Mouse (Mus musculus) bone marrow macrophage, adult 2 months (primary cell): ENCODE results near the gene Actn1. TPM values are rescaled to one million over a fixed set of nuclear protein-coding genes. Genes with fewer than 3 reads are reported as not detected.

Experiments
- H3K27ac ChIP-seq: 2 replicates; pipeline ENCODE4 v1.5.1; 2012; ENCODE audit warnings: low read depth, low read length; ENCODE audit not compliant: insufficient read depth
- H3K4me1 ChIP-seq: 2 replicates; pipeline ENCODE4 v1.6.1; 2012; ENCODE audit warnings: low read length; ENCODE audit not compliant: control insufficient read depth, insufficient read depth
- H3K4me3 ChIP-seq: 2 replicates; pipeline ENCODE4 v1.5.1; 2012; ENCODE audit warnings: mild to moderate bottlenecking, low read length, moderate library complexity; ENCODE audit not compliant: insufficient read depth
- CTCF ChIP-seq: IDR thresholded peaks from 2 replicates; pipeline ENCODE4 v1.5.1; 2012; ENCODE audit warnings: low read depth, mild to moderate bottlenecking, low read length, moderate library complexity
- POLR2A ChIP-seq: IDR thresholded peaks from 2 replicates; pipeline ENCODE4 v1.6.1; 2012; ENCODE audit warnings: mild to moderate bottlenecking, low read depth, low read length, borderline replicate concordance
- polyA plus RNA-seq: library from polyadenylated mRNA; stranded (reverse); fragments of >200 nt; gene quantifications from 2 replicates; pipeline ENCODE4 v1.2.4, GENCODE M21; 2012; ENCODE audit not compliant: missing spikeins, insufficient read depth, insufficient read length

Gene Actn1
- polyA plus RNA-seq, 1 experiment: 62.4 TPM

- no peak overlapping the region for H3K4me3 ChIP-seq
Observed at GRCm38 (mm10) chr12:80164526-80164925, 95.6 kb downstream of the Actn1 start.

DNA sequence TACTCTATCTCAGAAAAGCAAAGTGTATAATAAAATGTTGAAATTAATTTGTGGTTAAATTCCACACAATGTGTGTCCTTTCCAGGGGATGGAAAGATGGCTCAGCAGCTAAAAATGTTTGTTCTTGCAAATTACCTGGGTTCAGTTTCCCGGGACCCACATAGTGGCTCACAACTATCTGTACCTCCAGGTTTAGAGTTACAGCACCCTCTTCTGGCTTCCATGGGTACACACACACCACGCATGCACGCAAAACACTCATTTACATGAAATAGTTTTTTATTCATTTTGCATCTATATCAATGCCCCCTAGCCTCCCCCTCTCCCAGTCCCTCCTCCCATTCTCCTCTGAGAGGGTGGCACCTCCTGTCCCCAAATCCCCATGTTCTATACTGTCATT, 97.7 kb downstream of the Actn1 start:
- Histone ChIP-seq H3K4me1 (peaks cover 7% of the 10 kb centered on the region), H3K27ac (no peak overlapping the region), H3K4me3 (no peak overlapping the region)
- TF ChIP-seq CTCF: no peak
- TF ChIP-seq POLR2A: no peak

More at GRCm38 (mm10) chr12:80164526-80164925, 95.6 kb downstream of the Actn1 start:
- Histone ChIP-seq H3K4me1 (peaks cover 10% of the 10 kb centered on the region), H3K27ac (no peak overlapping the region)
- TF ChIP-seq CTCF (no peak), POLR2A (no peak)

DNA sequence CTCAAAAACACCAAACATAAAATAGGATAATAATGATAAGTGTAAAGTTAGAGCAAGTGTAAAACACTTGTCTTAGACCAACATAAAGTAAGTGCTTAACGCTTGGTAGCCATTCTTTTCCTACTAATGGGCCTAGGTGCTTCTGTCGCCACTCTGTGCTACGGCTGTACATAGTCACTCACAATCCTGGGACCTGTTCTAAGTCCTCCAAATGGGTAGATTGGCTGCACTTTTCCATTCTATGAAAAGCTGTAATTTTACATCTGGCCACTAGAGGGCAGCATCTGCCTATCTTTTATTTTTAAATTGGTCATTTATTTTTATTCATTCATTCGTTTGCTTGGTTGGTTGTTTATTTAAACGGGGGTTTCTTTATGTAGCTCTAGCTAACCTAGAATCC, 102.5 kb downstream of the Actn1 start:
- no peak overlapping the region for H3K27ac ChIP-seq
- TF ChIP-seq POLR2A: no peak
- H3K4me3 ChIP-seq: no peak overlapping the region
- peaks cover 9% of the 10 kb centered on the region for H3K4me1 ChIP-seq

DNA sequence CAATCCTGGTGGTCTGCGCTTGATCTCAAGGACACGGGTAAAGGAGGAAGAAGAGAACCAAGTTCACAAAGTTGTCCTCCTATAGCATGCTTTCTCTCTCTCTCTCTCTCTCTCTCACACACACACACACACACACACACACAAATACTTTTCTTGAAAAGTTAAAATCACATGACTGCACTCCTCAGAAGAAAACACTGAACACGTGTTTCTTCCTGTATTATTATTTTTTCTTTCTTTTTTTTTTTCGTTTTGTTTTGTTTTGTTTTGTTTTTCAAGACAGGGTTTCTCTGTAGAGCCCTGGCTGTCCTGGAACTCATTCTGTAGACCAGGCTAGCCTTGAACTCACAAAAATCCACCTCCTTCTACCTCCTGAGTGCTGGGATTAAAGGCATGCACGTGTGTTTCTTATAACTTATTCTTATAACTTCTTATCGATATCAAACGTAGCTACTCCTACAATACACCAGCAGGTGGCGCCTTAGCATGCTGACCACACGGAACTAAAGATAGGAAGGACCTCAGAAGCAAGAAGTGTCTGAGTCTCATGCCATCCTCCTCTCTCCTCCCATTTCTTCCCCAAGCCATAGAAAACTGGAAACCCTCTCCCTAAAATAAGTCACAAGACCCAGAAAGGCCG, 106.4 kb downstream of the Actn1 start:
- Histone ChIP-seq H3K4me3 (no peak overlapping the region), H3K27ac (no peak overlapping the region), H3K4me1 (peaks cover 6% of the 10 kb centered on the region; the same call in 1 of the 2 replicates)
- no peak; the same call in 1 of the 2 replicates for TF ChIP-seq CTCF
- TF ChIP-seq POLR2A: no peak

- no peak for TF ChIP-seq CTCF
- no peak for TF ChIP-seq POLR2A
- Histone ChIP-seq H3K4me1 (peaks cover 6% of the 10 kb centered on the region; the same call in 1 of the 2 replicates), H3K4me3 (no peak overlapping the region), H3K27ac (no peak overlapping the region)
Observed at GRCm38 (mm10) chr12:80153078-80153477, 107.1 kb downstream of the Actn1 start.

DNA sequence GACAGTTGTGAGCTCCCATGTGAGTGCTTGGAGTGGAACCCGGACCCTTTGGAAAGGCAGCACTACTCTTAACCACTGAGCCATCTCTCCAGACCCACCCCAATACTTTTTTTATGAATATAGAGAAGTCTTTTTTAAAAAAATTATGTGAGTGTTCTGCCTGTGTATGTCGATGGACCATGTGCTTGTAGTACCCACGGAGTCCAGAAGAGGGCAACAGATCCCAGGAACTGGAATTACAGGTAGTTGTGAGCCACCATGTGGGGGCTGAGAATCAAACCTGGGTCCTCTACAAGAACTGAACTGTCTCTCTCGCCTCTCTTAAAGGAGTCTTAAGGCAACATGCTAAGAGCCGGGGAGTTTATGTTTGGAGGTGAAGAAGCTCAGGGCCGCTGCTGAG, 108.3 kb downstream of the Actn1 start:
- H3K4me1 ChIP-seq: peaks cover 6% of the 10 kb centered on the region; the same call in 1 of the 2 replicates
- H3K4me3 ChIP-seq: no peak overlapping the region
- TF ChIP-seq CTCF (no peak), POLR2A (no peak)
- H3K27ac ChIP-seq: no peak overlapping the region

DNA sequence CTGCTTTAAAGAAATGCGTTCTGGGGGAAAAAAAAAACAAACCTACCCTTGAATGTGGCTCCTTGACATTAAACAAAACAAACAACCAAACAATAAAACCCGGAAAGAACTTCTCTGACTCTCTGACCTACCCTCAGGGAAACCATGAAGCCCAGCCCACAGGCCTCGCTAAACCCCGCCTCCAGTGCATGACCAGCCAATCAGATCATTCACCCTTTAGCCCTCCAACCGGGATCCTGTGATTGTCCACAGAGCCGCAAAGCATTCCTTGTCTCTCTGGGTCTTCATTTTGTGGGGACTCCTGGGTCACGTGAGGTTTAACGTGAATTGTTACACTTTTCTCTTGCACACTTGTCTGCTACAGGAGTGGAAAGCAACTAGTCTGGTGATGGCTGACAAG, 109.5 kb downstream of the Actn1 start:
- no peak overlapping the region for H3K27ac ChIP-seq
- TF ChIP-seq CTCF: no peak
- TF ChIP-seq POLR2A: no peak
- peaks cover 6% of the 10 kb centered on the region; the same call in 1 of the 2 replicates for H3K4me1 ChIP-seq
- H3K4me3 ChIP-seq: no peak overlapping the region

- H3K27ac ChIP-seq: no peak overlapping the region
- TF ChIP-seq CTCF: no peak
- no peak for TF ChIP-seq POLR2A
- H3K4me3 ChIP-seq: no peak overlapping the region
- H3K4me1 ChIP-seq: peaks cover 4% of the 10 kb centered on the region; the same call in 1 of the 2 replicates
Observed at GRCm38 (mm10) chr12:80147563-80148214, 112.5 kb downstream of the Actn1 start.

DNA sequence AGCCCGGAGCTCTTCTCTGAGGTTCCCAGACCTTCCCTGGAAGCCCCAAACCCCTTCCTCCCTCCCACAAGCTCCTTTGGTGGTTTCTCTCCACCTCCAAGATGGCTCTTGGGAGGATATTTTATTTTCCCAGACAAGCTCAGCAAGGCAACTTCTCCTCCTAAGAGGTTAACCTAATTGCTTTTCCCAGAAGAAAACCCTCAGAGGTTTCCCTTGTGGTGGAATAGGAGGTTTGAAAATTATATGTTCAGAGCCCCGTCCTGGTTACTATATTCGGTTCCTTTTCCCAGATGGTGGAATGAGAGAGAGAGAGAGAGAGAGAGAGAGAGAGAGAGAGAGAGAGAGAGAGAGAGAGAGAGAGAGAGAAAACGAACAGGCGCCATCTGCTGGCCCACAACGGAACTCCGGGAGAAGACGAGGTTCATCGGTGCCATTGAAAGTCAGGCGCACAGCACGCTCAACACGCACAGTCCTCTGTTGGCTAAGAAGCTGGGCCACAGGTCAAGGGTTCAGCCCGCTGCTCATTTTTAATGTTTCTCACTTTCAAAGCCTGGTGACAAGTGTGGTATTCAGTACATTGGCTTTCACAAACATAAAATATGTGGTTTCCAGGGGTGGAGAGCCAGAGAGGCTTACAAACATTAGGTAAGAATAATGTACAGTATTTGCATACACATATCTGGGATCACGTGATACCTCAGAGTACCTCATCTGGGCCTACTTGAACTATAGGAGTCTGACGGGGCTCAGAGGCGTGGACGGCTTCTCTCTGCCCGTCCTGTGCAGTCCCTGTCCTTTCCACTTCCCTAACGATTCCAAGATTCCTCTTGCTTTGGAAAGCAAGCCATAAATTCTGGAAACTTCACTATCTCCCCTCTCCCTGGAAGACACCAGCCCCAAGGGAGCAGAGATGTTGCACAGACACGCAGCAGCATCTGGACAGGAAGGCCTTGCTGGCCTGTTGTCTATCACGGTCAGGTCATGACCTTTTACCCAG, 113.6 kb downstream of the Actn1 start:
- Histone ChIP-seq H3K27ac (no peak overlapping the region), H3K4me3 (no peak overlapping the region), H3K4me1 (peaks cover 4% of the 10 kb centered on the region; the same call in 1 of the 2 replicates)
- TF ChIP-seq POLR2A (no peak), CTCF (peak; percentile 59)
